Mouse (Mus musculus) urinary bladder, postnatal 36 days (tissue): Measurements from ENCODE around the gene Lrrc61.

ENCODE experiments used
- DNase-seq, 2 experiments: peaks; one replicate each; pipeline ENCODE4 v3.0.0; 2022; ENCODE audit warnings: low spot score in 2 of 2, mixed read lengths in 1 of 2

Lrrc61 gene

GRCm38 (mm10) chr6:48546858-48547257, 7.7 kb upstream of the Lrrc61 start:
- DNase-seq = peak in 1 of 2 experiments; percentile 42

GRCm38 (mm10) chr6:48548314-48548713, 6.3 kb upstream of the Lrrc61 start:
- DNase-seq = no peak

DNA sequence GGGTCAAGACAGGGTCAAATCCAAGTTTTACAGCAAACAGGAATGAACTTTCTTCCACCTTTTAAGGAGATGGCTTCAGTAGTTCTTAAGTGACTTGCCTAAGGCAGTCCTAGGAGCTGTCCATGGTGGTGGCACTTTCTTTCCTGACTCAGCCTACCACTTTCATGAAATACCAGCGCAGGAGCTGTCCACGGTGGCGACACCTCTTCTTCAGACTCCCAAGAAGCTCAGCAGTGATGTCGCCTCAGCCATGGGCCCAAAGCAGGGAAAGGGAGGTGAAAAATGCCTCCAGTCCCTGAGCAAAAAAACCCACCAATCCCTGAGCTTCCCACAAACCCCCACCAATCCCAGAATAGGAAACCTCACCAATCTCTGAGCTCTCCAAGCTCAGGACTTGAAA, 1.7 kb upstream of the Lrrc61 start:
- DNase-seq = no peak

GRCm38 (mm10) chr6:48553819-48554218, 777 bp upstream of the Lrrc61 start:
- no peak for DNase-seq

- peak in 1 of 2 experiments; percentile 51 for DNase-seq
Observed at GRCm38 (mm10) chr6:48555104-48555890, 701 bp downstream of the Lrrc61 start.

GRCm38 (mm10) chr6:48555956-48556355, 1.4 kb downstream of the Lrrc61 start:
- DNase-seq = no peak

GRCm38 (mm10) chr6:48565693-48566310, 11.2 kb downstream of the Lrrc61 start:
- DNase-seq = no peak

DNA sequence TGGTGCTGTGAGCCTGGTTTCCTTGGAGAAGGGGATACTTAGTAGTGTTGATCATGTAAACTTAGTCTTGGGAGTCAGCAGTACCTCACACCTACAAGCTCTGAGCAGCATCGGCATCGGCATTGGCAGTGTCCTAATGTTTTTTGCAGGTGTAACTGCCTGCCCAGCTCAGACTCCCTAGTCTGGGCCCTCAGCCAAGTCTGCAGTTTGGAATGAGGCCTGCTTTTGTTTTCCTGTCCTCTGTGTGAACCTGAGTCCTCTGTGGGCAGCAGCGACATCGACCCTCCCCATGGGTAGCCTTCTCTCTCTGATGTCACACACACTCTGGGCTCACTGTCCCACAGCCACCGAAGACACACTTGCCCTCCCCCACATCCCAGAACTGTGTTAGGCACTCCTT, 11.7 kb downstream of the Lrrc61 start:
- DNase-seq = peak in 1 of 2 experiments; percentile 52

GRCm38 (mm10) chr6:48568036-48568984, 13.7 kb downstream of the Lrrc61 start:
- DNase-seq = peak; percentile 26 to 52

- DNase-seq = no peak
Observed at GRCm38 (mm10) chr6:48569065-48569807, 14.6 kb downstream of the Lrrc61 start.

DNA sequence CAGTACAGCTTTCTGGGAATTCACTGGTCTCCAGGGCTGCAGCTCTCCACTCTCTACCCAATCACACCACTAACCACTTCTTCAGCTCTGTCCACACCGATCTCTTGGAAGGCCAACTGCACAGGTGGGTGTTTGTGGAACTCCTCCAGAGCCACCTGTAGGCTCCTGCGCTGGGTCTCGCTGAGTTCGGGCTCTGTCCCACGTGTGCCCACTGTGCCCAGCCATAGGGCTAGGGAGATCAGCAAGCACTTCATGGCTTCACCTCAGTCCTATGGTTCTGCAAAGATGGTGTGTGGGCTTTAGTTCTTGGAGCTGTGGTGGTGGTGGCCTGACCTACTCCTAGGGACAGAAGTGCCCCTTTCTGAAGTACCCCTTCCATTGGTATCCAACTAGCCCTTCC, 17.4 kb downstream of the Lrrc61 start:
- no peak for DNase-seq

- peak in 1 of 2 experiments; percentile 60 for DNase-seq
Observed at GRCm38 (mm10) chr6:48572572-48573061, 18.0 kb downstream of the Lrrc61 start, which contains the start of gene Rarres2. Rarres2 (minus strand) TSS chr6:48572789.

GRCm38 (mm10) chr6:48573280-48573679, 18.7 kb downstream of the Lrrc61 start:
- DNase-seq = no peak

DNA sequence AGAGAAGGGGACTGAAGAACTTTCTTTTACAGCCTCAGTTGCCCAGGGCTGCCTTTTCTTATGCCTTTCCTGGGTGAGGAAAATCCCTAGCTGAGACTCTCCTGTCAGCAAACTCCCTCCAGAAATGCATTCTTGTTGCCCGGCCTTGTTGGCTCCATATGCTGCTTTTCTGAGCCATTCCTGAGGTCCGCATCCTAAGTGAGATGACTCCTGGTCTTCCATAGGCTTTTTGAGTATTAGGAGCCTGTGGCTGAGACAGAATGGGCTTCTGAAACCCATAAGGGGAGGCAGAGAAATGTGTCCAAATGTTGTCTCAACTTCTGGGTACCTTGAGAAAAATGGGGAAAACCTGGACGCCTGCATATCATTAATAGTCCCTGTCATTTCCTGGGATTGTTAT, 19.4 kb downstream of the Lrrc61 start:
- DNase-seq = no peak

DNA sequence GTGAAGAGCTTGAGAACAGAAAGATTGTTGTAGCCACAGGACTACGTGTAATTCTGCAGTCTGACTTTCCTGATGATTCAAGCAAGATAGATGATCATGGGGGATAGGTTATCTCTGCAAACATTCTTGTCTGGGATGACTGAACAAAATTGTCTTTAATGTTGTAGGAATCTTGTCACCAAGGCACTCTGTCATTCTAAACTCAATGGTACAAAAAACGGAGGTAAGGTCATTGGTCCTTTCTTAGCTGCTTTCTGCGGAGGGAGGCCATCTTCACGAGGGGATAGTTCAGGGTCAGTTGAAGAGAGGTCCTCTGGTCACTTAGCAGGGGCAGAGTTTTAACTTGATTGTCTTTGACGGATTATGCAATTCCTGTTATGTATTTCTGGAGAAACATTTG, 24.1 kb downstream of the Lrrc61 start:
- no peak for DNase-seq

- no peak for DNase-seq
Observed at GRCm38 (mm10) chr6:48579215-48579648, 24.6 kb downstream of the Lrrc61 start.

DNA sequence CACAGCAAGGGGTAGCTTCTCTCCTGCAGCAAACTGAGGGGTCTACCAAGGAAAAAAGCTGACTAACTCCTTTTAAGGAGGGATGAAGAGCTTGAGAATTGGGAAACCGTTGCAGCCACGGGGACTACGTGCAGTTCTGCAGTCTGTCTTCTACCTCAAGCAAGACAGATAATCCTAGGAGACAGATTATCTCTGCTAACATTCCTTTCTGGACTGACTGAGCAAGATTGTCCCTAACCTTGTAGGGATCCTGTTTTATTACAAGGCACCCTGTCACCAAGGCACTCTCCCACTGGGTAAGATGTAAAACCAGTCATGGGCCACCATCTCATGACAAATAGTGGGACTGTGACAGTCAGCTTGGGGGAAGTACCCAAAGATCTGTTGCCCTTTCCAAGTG, 26.7 kb downstream of the Lrrc61 start:
- no peak for DNase-seq

- DNase-seq = no peak
Observed at GRCm38 (mm10) chr6:48582037-48582436, 27.4 kb downstream of the Lrrc61 start.

DNA sequence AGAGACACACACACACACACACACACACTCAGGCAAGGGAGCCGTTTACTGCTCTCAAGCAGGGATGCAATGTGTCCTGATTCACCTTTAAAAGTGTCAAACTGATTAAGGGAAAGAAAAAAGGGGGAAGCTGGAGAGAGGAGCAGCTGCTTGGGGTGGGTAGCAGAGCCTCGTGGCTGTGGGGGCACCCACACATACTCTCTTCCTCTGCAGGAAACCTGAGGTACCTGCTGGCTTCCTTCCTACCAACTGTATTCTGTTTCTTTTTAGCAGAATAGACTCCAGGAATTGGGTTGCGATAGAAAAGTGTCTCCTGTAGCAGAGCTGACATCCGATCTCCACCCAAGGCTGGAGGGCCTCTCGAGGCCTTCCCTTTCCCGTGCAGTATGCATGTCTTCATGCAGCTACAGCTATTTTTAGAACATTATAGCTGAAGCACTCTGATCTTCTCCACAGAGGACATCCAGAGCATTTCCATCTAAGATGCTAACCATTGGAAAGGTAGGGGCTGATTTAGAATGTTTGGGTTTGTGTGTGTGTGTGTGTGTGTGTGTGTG, 34.7 kb downstream of the Lrrc61 start, which contains the start of gene Gm45021:
Gene Gm45021, plus strand, starts transcription at position 417 of the 557 bp plus-strand sequence.
- DNase-seq = no peak

DNA sequence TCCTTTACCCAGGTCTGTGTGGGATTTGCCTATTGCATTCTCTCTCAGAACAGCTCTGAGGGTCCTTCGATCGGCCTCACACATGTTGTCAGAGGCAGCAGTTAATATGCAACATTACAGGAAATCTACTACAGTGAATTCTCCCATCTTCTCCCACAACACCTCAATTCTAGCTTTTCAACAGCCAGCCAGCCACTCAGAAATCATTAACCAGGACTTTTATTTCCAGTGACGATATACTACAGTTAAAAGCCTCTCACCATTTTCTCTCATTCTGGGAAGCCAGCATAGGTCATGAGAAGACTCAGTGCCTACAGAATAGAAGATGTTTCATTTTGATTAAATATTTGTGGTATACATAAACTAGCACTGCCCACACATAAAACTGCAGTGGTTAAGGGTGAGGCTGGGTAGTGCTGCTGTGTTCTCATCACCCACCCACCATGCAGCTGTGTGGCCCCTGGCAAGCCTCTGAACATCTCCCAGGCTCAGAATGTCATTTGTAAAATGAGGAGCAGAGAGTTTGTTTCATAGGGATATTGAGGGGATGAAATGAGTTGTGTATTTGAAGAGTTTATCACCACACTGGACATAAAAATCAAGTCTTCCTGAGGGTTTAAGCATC, 36.7 kb downstream of the Lrrc61 start:
- no peak for DNase-seq
